Mouse (Mus musculus): Measurements from ENCODE around the gene Btbd3. TPM values are rescaled to one million over a fixed set of nuclear protein-coding genes. Genes with fewer than 3 reads are reported as not detected.
"Not testable (repeated sequence)": the region's sequence is repeated elsewhere in the genome, so short reads cannot be mapped to it uniquely, and the experiment has no call there.

The Btbd3 gene
- polyA plus RNA-seq, 1 experiment from 2014 or later, result 29.2 TPM

- WGBS, result 84% methylated on average over 2 of the region's 2 CpGs
- H3K27ac ChIP-seq; H3K4me3 ChIP-seq (replicated peaks); H3K4me1 ChIP-seq (replicated peaks); H3K9ac ChIP-seq (replicated peaks); H3K9me3 ChIP-seq; ATAC-seq; H3K27me3 ChIP-seq; H3K4me2 ChIP-seq (replicated peaks); H3K36me3 ChIP-seq: not testable (repeated sequence)
Measured at GRCm38 (mm10) chr2:138334198-138334597, 77.8 kb downstream of the Btbd3 start.

- Histone ChIP-seq H3K4me3 (replicated peaks) (no peak overlapping the region), H3K36me3 (no peaks in the 10 kb centered on the region), H3K4me1 (replicated peaks) (no peaks in the 10 kb centered on the region), H3K27me3 (no peaks in the 10 kb centered on the region), H3K27ac (no peak overlapping the region), H3K9me3 (no peaks in the 10 kb centered on the region), H3K4me2 (replicated peaks) (no peak overlapping the region), H3K9ac (replicated peaks) (no peak overlapping the region)
- WGBS, result 63% methylated on average over 6 of the region's 6 CpGs
- no peak for ATAC-seq
Measured at GRCm38 (mm10) chr2:138337886-138338494, 81.6 kb downstream of the Btbd3 start.

- H3K27me3 ChIP-seq, result no peaks in the 10 kb centered on the region
- no peak overlapping the region for H3K4me2 ChIP-seq (replicated peaks)
- no peaks in the 10 kb centered on the region for H3K36me3 ChIP-seq
- no peak for ATAC-seq
- no peak overlapping the region for H3K4me3 ChIP-seq (replicated peaks)
- H3K9ac ChIP-seq (replicated peaks), result no peak overlapping the region
- H3K9me3 ChIP-seq, result no peaks in the 10 kb centered on the region
- no peaks in the 10 kb centered on the region for H3K4me1 ChIP-seq (replicated peaks)
- H3K27ac ChIP-seq, result no peak overlapping the region
- WGBS, result 69% methylated on average over 1 of the region's 1 CpGs
Measured at GRCm38 (mm10) chr2:138338524-138338923, 82.2 kb downstream of the Btbd3 start.

- no peaks in the 10 kb centered on the region for H3K9me3 ChIP-seq
- H3K4me3 ChIP-seq (replicated peaks), result no peak overlapping the region
- H3K36me3 ChIP-seq, result no peaks in the 10 kb centered on the region
- no peak for ATAC-seq
- H3K27me3 ChIP-seq, result no peaks in the 10 kb centered on the region
- H3K27ac ChIP-seq, result no peak overlapping the region
- no peak overlapping the region for H3K4me2 ChIP-seq (replicated peaks)
- no peak overlapping the region for H3K9ac ChIP-seq (replicated peaks)
- H3K4me1 ChIP-seq (replicated peaks), result no peaks in the 10 kb centered on the region
- 95% methylated on average over 3 of the region's 3 CpGs for WGBS
Measured at GRCm38 (mm10) chr2:138355366-138355765, 99.0 kb downstream of the Btbd3 start.

- Histone ChIP-seq H3K36me3 (no peaks in the 10 kb centered on the region), H3K27me3 (no peaks in the 10 kb centered on the region), H3K9ac (replicated peaks) (no peak overlapping the region), H3K27ac (no peak overlapping the region), H3K4me3 (replicated peaks) (no peak overlapping the region), H3K4me2 (replicated peaks) (no peak overlapping the region), H3K9me3 (no peaks in the 10 kb centered on the region), H3K4me1 (replicated peaks) (0 out of 2 replicates have a peak, but pooled peaks cover 2% of the 10 kb centered on the region)
- 11% methylated on average over 5 of the region's 5 CpGs for WGBS
- ATAC-seq, result no peak
Measured at GRCm38 (mm10) chr2:138362474-138362873, 106.1 kb downstream of the Btbd3 start.

- no peak overlapping the region for H3K4me3 ChIP-seq (replicated peaks)
- H3K36me3 ChIP-seq, result no peaks in the 10 kb centered on the region
- ATAC-seq, result no peak
- H3K27ac ChIP-seq, result no peak overlapping the region
- H3K9me3 ChIP-seq, result no peaks in the 10 kb centered on the region
- 0 out of 2 replicates have a peak, but pooled peaks cover 2% of the 10 kb centered on the region for H3K4me1 ChIP-seq (replicated peaks)
- WGBS, result 85% methylated on average over 4 of the region's 4 CpGs
- no peaks in the 10 kb centered on the region for H3K27me3 ChIP-seq
- H3K4me2 ChIP-seq (replicated peaks), result no peak overlapping the region
- no peak overlapping the region for H3K9ac ChIP-seq (replicated peaks)
Measured at GRCm38 (mm10) chr2:138365391-138365790, 109.0 kb downstream of the Btbd3 start.

GRCm38 (mm10) chr2:138374556-138374955, 118.2 kb downstream of the Btbd3 start:
- no peak overlapping the region for H3K4me2 ChIP-seq (replicated peaks)
- no peak overlapping the region for H3K9ac ChIP-seq (replicated peaks)
- no peaks in the 10 kb centered on the region for H3K4me1 ChIP-seq (replicated peaks)
- no peak for ATAC-seq
- WGBS, result 85% methylated on average over 5 of the region's 5 CpGs
- H3K27ac ChIP-seq, result no peak overlapping the region
- H3K36me3 ChIP-seq, result no peaks in the 10 kb centered on the region
- H3K27me3 ChIP-seq, result no peaks in the 10 kb centered on the region
- H3K4me3 ChIP-seq (replicated peaks), result no peak overlapping the region
- H3K9me3 ChIP-seq, result no peaks in the 10 kb centered on the region

- no peak overlapping the region for H3K4me2 ChIP-seq (replicated peaks)
- ATAC-seq, result no peak
- H3K9ac ChIP-seq (replicated peaks), result no peak overlapping the region
- no peak overlapping the region for H3K27ac ChIP-seq
- H3K4me3 ChIP-seq (replicated peaks), result no peak overlapping the region
- H3K4me1 ChIP-seq (replicated peaks), result no peaks in the 10 kb centered on the region
- H3K9me3 ChIP-seq, result no peaks in the 10 kb centered on the region
- no peaks in the 10 kb centered on the region for H3K36me3 ChIP-seq
- no peaks in the 10 kb centered on the region for H3K27me3 ChIP-seq
Measured at GRCm38 (mm10) chr2:138378855-138379254, 122.5 kb downstream of the Btbd3 start.

GRCm38 (mm10) chr2:138384762-138385161, 128.4 kb downstream of the Btbd3 start:
- Histone ChIP-seq H3K4me2 (replicated peaks) (no peak overlapping the region), H3K36me3 (no peaks in the 10 kb centered on the region), H3K27me3 (no peaks in the 10 kb centered on the region), H3K9ac (replicated peaks) (no peak overlapping the region), H3K9me3 (no peaks in the 10 kb centered on the region), H3K4me1 (replicated peaks) (no peaks in the 10 kb centered on the region), H3K27ac (no peak overlapping the region), H3K4me3 (replicated peaks) (no peak overlapping the region)
- 87% methylated on average over 2 of the region's 2 CpGs for WGBS
- no peak for ATAC-seq

GRCm38 (mm10) chr2:138388591-138388990, 132.2 kb downstream of the Btbd3 start:
- H3K27me3 ChIP-seq, result no peaks in the 10 kb centered on the region
- no peak overlapping the region for H3K4me3 ChIP-seq (replicated peaks)
- WGBS, result 77% methylated on average over 1 of the region's 1 CpGs
- H3K27ac ChIP-seq, result no peak overlapping the region
- H3K4me1 ChIP-seq (replicated peaks), result no peaks in the 10 kb centered on the region
- H3K9ac ChIP-seq (replicated peaks), result no peak overlapping the region
- H3K9me3 ChIP-seq, result no peaks in the 10 kb centered on the region
- no peaks in the 10 kb centered on the region for H3K36me3 ChIP-seq
- ATAC-seq, result no peak
- no peak overlapping the region for H3K4me2 ChIP-seq (replicated peaks)

GRCm38 (mm10) chr2:138403046-138403445, 146.7 kb downstream of the Btbd3 start:
- Histone ChIP-seq H3K4me3 (replicated peaks) (no peak overlapping the region), H3K9me3 (no peaks in the 10 kb centered on the region), H3K9ac (replicated peaks) (no peak overlapping the region), H3K36me3 (no peaks in the 10 kb centered on the region), H3K27ac (no peak overlapping the region), H3K4me2 (replicated peaks) (no peak overlapping the region), H3K4me1 (replicated peaks) (peaks cover 10% of the 10 kb centered on the region), H3K27me3 (no peaks in the 10 kb centered on the region)
- peak; percentile 12; the same call in 1 of the 2 replicates for ATAC-seq
- WGBS, result 44% methylated on average over 5 of the region's 5 CpGs

GRCm38 (mm10) chr2:138405753-138406528, 149.6 kb downstream of the Btbd3 start:
- H3K4me1 ChIP-seq (replicated peaks), result peaks cover 10% of the 10 kb centered on the region
- no peaks in the 10 kb centered on the region for H3K9me3 ChIP-seq
- peak overlapping the region; percentile 39; the same call in 1 of the 2 replicates for H3K27ac ChIP-seq
- H3K4me3 ChIP-seq (replicated peaks), result no peak overlapping the region
- WGBS, result 2% methylated on average over 4 of the region's 4 CpGs
- H3K4me2 ChIP-seq (replicated peaks), result no peak overlapping the region
- H3K9ac ChIP-seq (replicated peaks), result no peak overlapping the region
- no peaks in the 10 kb centered on the region for H3K36me3 ChIP-seq
- no peaks in the 10 kb centered on the region for H3K27me3 ChIP-seq
- peak; percentile 93 for ATAC-seq

Measured in midbrain, embryonic 13.5 days (tissue).